22 mouse cellular contexts compared by ENCODE assay signal in genomic region chr14:20654690-20655421, GRCm38 (mm10). TPM values are rescaled to one million over a fixed set of nuclear protein-coding genes. Genes with fewer than 3 reads are reported as not detected.
DNase-seq lines count a peak whose midpoint lies in the region; ATAC-seq and TF ChIP-seq lines count a peak whose summit lies in the region.
"Had no signal": no experiment of that assay in that cellular context is flagged by ENCODE, and none has a peak within 500 bp of the region (broad histone marks: within the 10 kb centered on the region; RNA-seq: fewer than 3 reads in every experiment).

No protein-coding gene starts in this region.

- no peaks in the 10 kb centered on the region for H3K79me2 ChIP-seq in heart, adult 2 months (replicated peaks; ENCODE audit: control insufficient read depth, insufficient read depth, low read length)
- no peaks in the 10 kb centered on the region for H3K79me2 ChIP-seq in MEL (ENCODE audit: control insufficient read depth, insufficient read depth, low read length, poor library complexity)

- 45% methylated on average over 9 of the region's 9 CpGs for WGBS in heart, adult 2 months
- 60% methylated on average over 9 of the region's 9 CpGs for WGBS in heart, embryonic 16.5 days
- 81% methylated on average over 9 of the region's 9 CpGs for WGBS in forebrain, postnatal 0 days

- H3K4me3 ChIP-seq in heart, adult 2 months, result no peak overlapping the region
- no peak overlapping the region for H3K4me3 ChIP-seq in MEL (ENCODE audit: control insufficient read depth in 1 of 2, insufficient read depth in 1 of 2, low read depth in 2 of 2, low read length in 2 of 2)
- H3K4me3 ChIP-seq in heart, embryonic 16.5 days (ENCODE audit: low read length), result no peak overlapping the region
- H3K4me3 ChIP-seq in forebrain, postnatal 0 days (ENCODE audit: low read depth, low read length), result no peak overlapping the region
- H3K4me3 ChIP-seq: forebrain, embryonic 12.5 days; limb, embryonic 12.5 days had no signal

- no peak for DNase-seq in heart, adult 2 months
- no peak for DNase-seq in heart, postnatal 25 days (ENCODE audit: low spot score)
- peak; percentile 18 for DNase-seq in 3134 (ENCODE audit: extremely low read depth, insufficient read length, low spot score)
- DNase-seq in MEL (ENCODE audit: low read depth, low spot score), result peak; percentile 49
- no peak for DNase-seq in cerebellum, postnatal 36 days
- DNase-seq in forebrain, postnatal 0 days, result no peak
- DNase-seq: adrenal gland, adult 2 months; cerebellum, adult 9-10 months; kidney, adult 2 months; kidney, postnatal 25 days; lung, postnatal 14 days; right cerebral cortex, postnatal 25 days; thymus, postnatal 25 days had no signal

- TF ChIP-seq POLR2A in heart, adult 2 months (IDR thresholded peaks at IDR 0.05; ENCODE audit: insufficient read depth, low read depth, low read length), result no peak
- no peak for TF ChIP-seq POLR2A in MEL (IDR thresholded peaks at IDR 0.05; ENCODE audit: control insufficient read depth in 1 of 2, insufficient read depth in 1 of 2, low read depth in 1 of 2, low read length in 2 of 2, poor library complexity in 1 of 2)

- no peak for TF ChIP-seq RAD21 in MEL (IDR thresholded peaks at IDR 0.05; ENCODE audit: low read depth, low read length)

- H3K27me3 ChIP-seq in heart, adult 2 months (ENCODE audit: control insufficient read depth, insufficient read depth, low read length), result no peaks in the 10 kb centered on the region
- no peaks in the 10 kb centered on the region for H3K27me3 ChIP-seq in MEL (ENCODE audit: control insufficient read depth in 1 of 2, insufficient read depth in 2 of 2, low read length in 2 of 2)
- H3K27me3 ChIP-seq in heart, embryonic 16.5 days (ENCODE audit: control insufficient read depth, insufficient read depth, low read length), result no peaks in the 10 kb centered on the region
- no peaks in the 10 kb centered on the region for H3K27me3 ChIP-seq in forebrain, postnatal 0 days (ENCODE audit: insufficient read depth, low read length)
- H3K27me3 ChIP-seq: limb, embryonic 12.5 days had no signal

- H3K4me2 ChIP-seq in heart, embryonic 16.5 days (ENCODE audit: low read depth, low read length), result no peak overlapping the region
- no peak overlapping the region for H3K4me2 ChIP-seq in forebrain, postnatal 0 days (ENCODE audit: low read depth)
- H3K4me2 ChIP-seq: forebrain, embryonic 12.5 days; limb, embryonic 12.5 days; midbrain, embryonic 11.5 days had no signal

- no peak overlapping the region for H3K9ac ChIP-seq in heart, adult 2 months (ENCODE audit: low read depth, low read length)
- H3K9ac ChIP-seq in MEL (ENCODE audit: control insufficient read depth, low read depth, low read length, poor library complexity, severe bottlenecking), result no peak overlapping the region
- H3K9ac ChIP-seq in heart, embryonic 16.5 days (ENCODE audit: low read length), result no peak overlapping the region
- no peak overlapping the region for H3K9ac ChIP-seq in forebrain, postnatal 0 days
- H3K9ac ChIP-seq: forebrain, embryonic 12.5 days; limb, embryonic 12.5 days; liver, embryonic 14.5 days had no signal

- peaks cover 3% of the 10 kb centered on the region for H3K4me1 ChIP-seq in heart, adult 2 months (ENCODE audit: control insufficient read depth, insufficient read depth, low read length)
- peaks cover 0 to 6% of the 10 kb centered on the region in 2 experiments; a peak in 2 of 4 replicates for H3K4me1 ChIP-seq in MEL (ENCODE audit: control insufficient read depth in 1 of 2, insufficient read depth in 2 of 2, low read length in 2 of 2)
- peaks cover 15% of the 10 kb centered on the region for H3K4me1 ChIP-seq in heart, embryonic 16.5 days (ENCODE audit: control insufficient read depth, insufficient read depth, low read length)
- no peaks in the 10 kb centered on the region for H3K4me1 ChIP-seq in forebrain, postnatal 0 days (ENCODE audit: insufficient read depth)
- H3K4me1 ChIP-seq: forebrain, embryonic 12.5 days; limb, embryonic 12.5 days had no signal

- no peak for ATAC-seq in heart, embryonic 16.5 days (replicated peaks; ENCODE audit: extremely low read depth, insufficient read depth, low FRiP score)
- ATAC-seq in inflammation-experienced regulatory T-cells, adult 6 months, result no peak
- no peak for ATAC-seq in forebrain, postnatal 0 days
- ATAC-seq: hindbrain, postnatal 0 days had no signal

- intact Hi-C loops in heart, adult 2 months (cut with DNase I), result no loop called here
- intact Hi-C loops in heart, postnatal 25 days (cut with DNase I), result no loop called here

- no peak for TF ChIP-seq EP300 in heart, adult 2 months (IDR thresholded peaks at IDR 0.05; ENCODE audit: insufficient read depth, low read depth, low read length)
- no peak for TF ChIP-seq EP300 in MEL (IDR thresholded peaks at IDR 0.05; ENCODE audit: low read depth in 1 of 2, low read length in 2 of 2)

- no peak for TF ChIP-seq CTCF in heart, adult 2 months (IDR thresholded peaks at IDR 0.05)
- TF ChIP-seq CTCF in MEL (IDR thresholded peaks at IDR 0.05 in 2 of 3, conservative IDR thresholded peaks at IDR 0.05 in 1 of 3; ENCODE audit: control insufficient read depth in 1 of 3, insufficient read depth in 1 of 3, low read depth in 2 of 3, low read length in 3 of 3, poor library complexity in 1 of 3, severe bottlenecking in 1 of 3), result no peak
- no peak for TF ChIP-seq CTCF in forebrain, postnatal 0 days (IDR thresholded peaks at IDR 0.05; ENCODE audit: low read depth)

- H3K9me3 ChIP-seq in MEL (replicated peaks; ENCODE audit: insufficient read depth, low read length), result no peaks in the 10 kb centered on the region
- H3K9me3 ChIP-seq in heart, embryonic 16.5 days (replicated peaks; ENCODE audit: control insufficient read depth, low read length), result no peaks in the 10 kb centered on the region
- H3K9me3 ChIP-seq in forebrain, postnatal 0 days (ENCODE audit: low read length), result no peaks in the 10 kb centered on the region
- H3K9me3 ChIP-seq: forebrain, embryonic 12.5 days; G1E; limb, embryonic 12.5 days had no signal

- peak overlapping the region; percentile 5 for H3K27ac ChIP-seq in heart, adult 2 months
- no peak overlapping the region for H3K27ac ChIP-seq in MEL (ENCODE audit: control insufficient read depth, low read depth, low read length)
- H3K27ac ChIP-seq in heart, embryonic 16.5 days (ENCODE audit: low read length), result peak overlapping the region; percentile 54
- no peak overlapping the region for H3K27ac ChIP-seq in forebrain, postnatal 0 days (ENCODE audit: low read depth, low read length)
- H3K27ac ChIP-seq: forebrain, embryonic 12.5 days; hindbrain, postnatal 0 days; limb, embryonic 12.5 days; liver, embryonic 14.5 days had no signal

- H3K36me3 ChIP-seq in heart, adult 2 months (ENCODE audit: control insufficient read depth, insufficient read depth, low read length), result no peaks in the 10 kb centered on the region
- peaks cover 0 to 3% of the 10 kb centered on the region in 2 experiments; a peak in 1 of 4 replicates for H3K36me3 ChIP-seq in MEL (ENCODE audit: control insufficient read depth in 1 of 2, insufficient read depth in 2 of 2, low read length in 2 of 2)
- H3K36me3 ChIP-seq in heart, embryonic 16.5 days (ENCODE audit: control insufficient read depth, insufficient read depth), result no peaks in the 10 kb centered on the region
- no peaks in the 10 kb centered on the region for H3K36me3 ChIP-seq in forebrain, postnatal 0 days (ENCODE audit: insufficient read depth)
- H3K36me3 ChIP-seq: forebrain, embryonic 12.5 days; G1E; limb, embryonic 12.5 days had no signal

RNA-seq across cellular contexts. Expression of gene Myoz1, which starts 1.5 kb away (rescaled TPM):
- under 1 TPM; 0.31 to 0.52 TPM for total RNA-seq in heart, adult 2 months (2021)
- 0.31 and 0.91 TPM in 2 replicates for polyA plus RNA-seq in heart, adult 2 months (2012; rRNA removed)
- under 1 TPM; 0.39 to 0.67 TPM for total RNA-seq in heart, postnatal 25 days (2021)
- 0.15 TPM in 1 of 2 replicates, not detected in the other for total RNA-seq in MEL (2012; rRNA removed)
- polyA plus RNA-seq in MEL (2012; ENCODE audit: insufficient read depth in 1 of 2, insufficient read length in 2 of 2, low read depth in 1 of 2, low replicate concordance in 2 of 2, missing spikeins in 1 of 2), result under 1 TPM in 1 of 2 experiments, not detected in 1; 0.15 TPM
- polyA plus RNA-seq in heart, embryonic 16.5 days (2015; fragmentation: Nextera tagmentation; extraction: Ambion mirVana), result 12.0 and 14.9 TPM in 2 replicates
- not detected for polyA plus RNA-seq in inflammation-experienced regulatory T-cells, adult 6 months (2017; shearing (Covaris generic))
- total RNA-seq in forebrain, postnatal 0 days (2014; rRNA removed), result 0.15 and 0.57 TPM in 2 replicates
- polyA plus RNA-seq in forebrain, postnatal 0 days (2015; fragmentation: Nextera tagmentation; extraction: Ambion mirVana), result 0.30 and 0.83 TPM in 2 replicates
- total RNA-seq: adrenal gland, adult 2 months; G1E; hematopoietic stem cell, adult 5-6 weeks; hindbrain, postnatal 0 days had no signal
- polyA plus RNA-seq: adrenal gland, adult 2 months; forebrain, embryonic 12.5 days; G1E; hindbrain, postnatal 0 days had no signal

RNA-seq across cellular contexts. Expression of gene Synpo2l, which starts 13.3 kb away (rescaled TPM):
- 100 to 1,000 TPM in 1 of 2 experiments, 10 to 100 TPM in 1; 96.8 to 126 TPM for total RNA-seq in heart, adult 2 months (2021)
- polyA plus RNA-seq in heart, adult 2 months (2012; rRNA removed), result 63.4 and 67.7 TPM in 2 replicates
- total RNA-seq in heart, postnatal 25 days (2021), result 100 to 1,000 TPM; 128 to 138 TPM
- total RNA-seq in MEL (2012; rRNA removed), result 0.04 TPM in 1 of 2 replicates, not detected in the other
- polyA plus RNA-seq in MEL (2012; ENCODE audit: insufficient read depth in 1 of 2, insufficient read length in 2 of 2, low read depth in 1 of 2, low replicate concordance in 2 of 2, missing spikeins in 1 of 2), result under 1 TPM in 1 of 2 experiments, not detected in 1; 0.06 TPM
- 172 and 183 TPM in 2 replicates for polyA plus RNA-seq in heart, embryonic 16.5 days (2015; fragmentation: Nextera tagmentation; extraction: Ambion mirVana)
- not detected for polyA plus RNA-seq in inflammation-experienced regulatory T-cells, adult 6 months (2017; shearing (Covaris generic))
- total RNA-seq in forebrain, postnatal 0 days (2014; rRNA removed), result 0.15 and 0.24 TPM in 2 replicates
- polyA plus RNA-seq in forebrain, postnatal 0 days (2015; fragmentation: Nextera tagmentation; extraction: Ambion mirVana), result 0.17 and 0.19 TPM in 2 replicates
- total RNA-seq: hematopoietic stem cell, adult 5-6 weeks had no signal

RNA-seq across cellular contexts. Expression of gene Usp54, which starts 14.0 kb away (rescaled TPM):
- 10 to 100 TPM; 14.1 to 16.2 TPM for total RNA-seq in heart, adult 2 months (2021)
- 10.9 and 16.3 TPM in 2 replicates for polyA plus RNA-seq in heart, adult 2 months (2012; rRNA removed)
- total RNA-seq in heart, postnatal 25 days (2021), result 10 to 100 TPM; 16.6 to 17.6 TPM
- 1.2 and 1.5 TPM in 2 replicates for total RNA-seq in MEL (2012; rRNA removed)
- polyA plus RNA-seq in MEL (2012; ENCODE audit: insufficient read depth in 1 of 2, insufficient read length in 2 of 2, low read depth in 1 of 2, low replicate concordance in 2 of 2, missing spikeins in 1 of 2), result 1 to 10 TPM in 1 of 2 experiments, not detected in 1; 2.6 TPM
- polyA plus RNA-seq in heart, embryonic 16.5 days (2015; fragmentation: Nextera tagmentation; extraction: Ambion mirVana), result 3.8 and 4.5 TPM in 2 replicates
- polyA plus RNA-seq in inflammation-experienced regulatory T-cells, adult 6 months (2017; shearing (Covaris generic)), result 1 to 10 TPM; 1.6 to 2.6 (median 1.7) TPM
- 20.5 and 28.9 TPM in 2 replicates for total RNA-seq in forebrain, postnatal 0 days (2014; rRNA removed)
- 3.0 and 4.8 TPM in 2 replicates for polyA plus RNA-seq in forebrain, postnatal 0 days (2015; fragmentation: Nextera tagmentation; extraction: Ambion mirVana)

RNA-seq across cellular contexts. Expression of gene Sec24c, which starts 19.3 kb away (rescaled TPM):
- total RNA-seq in heart, adult 2 months (2021), result 100 to 1,000 TPM in 1 of 2 experiments, 10 to 100 TPM in 1; 98.2 to 106 TPM
- polyA plus RNA-seq in heart, adult 2 months (2012; rRNA removed), result 133 and 146 TPM in 2 replicates
- 100 to 1,000 TPM in 1 of 2 experiments, 10 to 100 TPM in 1; 96.8 to 107 TPM for total RNA-seq in heart, postnatal 25 days (2021)
- total RNA-seq in MEL (2012; rRNA removed), result 68.5 and 83.9 TPM in 2 replicates
- polyA plus RNA-seq in MEL (2012; ENCODE audit: insufficient read depth in 1 of 2, insufficient read length in 2 of 2, low read depth in 1 of 2, low replicate concordance in 2 of 2, missing spikeins in 1 of 2), result 100 to 1,000 TPM; 121 to 263 TPM
- polyA plus RNA-seq in heart, embryonic 16.5 days (2015; fragmentation: Nextera tagmentation; extraction: Ambion mirVana), result 73.2 and 76.2 TPM in 2 replicates
- 100 to 1,000 TPM in 2 of 3 experiments, 10 to 100 TPM in 1; 99.7 to 119 (median 115) TPM for polyA plus RNA-seq in inflammation-experienced regulatory T-cells, adult 6 months (2017; shearing (Covaris generic))
- total RNA-seq in forebrain, postnatal 0 days (2014; rRNA removed), result 65.0 and 86.4 TPM in 2 replicates
- 46.0 and 57.1 TPM in 2 replicates for polyA plus RNA-seq in forebrain, postnatal 0 days (2015; fragmentation: Nextera tagmentation; extraction: Ambion mirVana)

RNA-seq across cellular contexts. Expression of gene Fut11, which starts 39.9 kb away (rescaled TPM):
- 1 to 10 TPM; 5.3 to 5.9 TPM for total RNA-seq in heart, adult 2 months (2021)
- polyA plus RNA-seq in heart, adult 2 months (2012; rRNA removed), result 5.3 and 6.9 TPM in 2 replicates
- total RNA-seq in heart, postnatal 25 days (2021), result 1 to 10 TPM; 6.0 to 7.4 TPM
- total RNA-seq in MEL (2012; rRNA removed), result 0.49 and 0.69 TPM in 2 replicates
- 1 to 10 TPM in 1 of 2 experiments, not detected in 1; 1.8 TPM for polyA plus RNA-seq in MEL (2012; ENCODE audit: insufficient read depth in 1 of 2, insufficient read length in 2 of 2, low read depth in 1 of 2, low replicate concordance in 2 of 2, missing spikeins in 1 of 2)
- 20.5 and 20.6 TPM in 2 replicates for polyA plus RNA-seq in heart, embryonic 16.5 days (2015; fragmentation: Nextera tagmentation; extraction: Ambion mirVana)
- polyA plus RNA-seq in inflammation-experienced regulatory T-cells, adult 6 months (2017; shearing (Covaris generic)), result 1 to 10 TPM; 4.9 to 6.5 (median 6.3) TPM
- total RNA-seq in forebrain, postnatal 0 days (2014; rRNA removed), result 11.2 and 17.9 TPM in 2 replicates
- 14.0 and 20.7 TPM in 2 replicates for polyA plus RNA-seq in forebrain, postnatal 0 days (2015; fragmentation: Nextera tagmentation; extraction: Ambion mirVana)

Comparison
In these comparisons a context has a peak if more than half of its experiments do, and no peak if none do; other contexts are left out.
1. DNase-seq: peak in 3134 (single experiment) and MEL (single experiment); none in heart, adult 2 months (0 of 2), heart, postnatal 25 days (single experiment), cerebellum, postnatal 36 days (0 of 2) and forebrain, postnatal 0 days (single experiment).
2. H3K27ac ChIP-seq: peak in heart, adult 2 months (single experiment) and heart, embryonic 16.5 days (single experiment); none in MEL (single experiment) and forebrain, postnatal 0 days (single experiment).
3. RNA of gene Synpo2l, which starts 13.3 kb away (polyA plus RNA-seq): 172 to 183 TPM in heart, embryonic 16.5 days and 63.4 to 67.7 TPM in heart, adult 2 months; 0.17 to 0.19 TPM in forebrain, postnatal 0 days, 0.06 TPM in MEL and not detected in inflammation-experienced regulatory T-cells, adult 6 months; every median in the first group is over 10 times any median in the second.